Mouse (Mus musculus) cerebral cortex, adult 2 months (tissue): Measurements from ENCODE around the gene Osbp2.

ENCODE experiments used
- WGBS: fragments of 180-500 bp; shearing (Covaris S2); methylation state at CpG from one replicate; pipeline ENCODE4 v1.1.7; 2018; 5-methylcytosine and 5-hydroxymethylcytosine counted together

Gene Osbp2

GRCm38 (mm10) chr11:3754685-3755084 is 109.0 kb downstream of the Osbp2 start:
- WGBS, result 56% methylated on average over 7 of the region's 7 CpGs

DNA sequence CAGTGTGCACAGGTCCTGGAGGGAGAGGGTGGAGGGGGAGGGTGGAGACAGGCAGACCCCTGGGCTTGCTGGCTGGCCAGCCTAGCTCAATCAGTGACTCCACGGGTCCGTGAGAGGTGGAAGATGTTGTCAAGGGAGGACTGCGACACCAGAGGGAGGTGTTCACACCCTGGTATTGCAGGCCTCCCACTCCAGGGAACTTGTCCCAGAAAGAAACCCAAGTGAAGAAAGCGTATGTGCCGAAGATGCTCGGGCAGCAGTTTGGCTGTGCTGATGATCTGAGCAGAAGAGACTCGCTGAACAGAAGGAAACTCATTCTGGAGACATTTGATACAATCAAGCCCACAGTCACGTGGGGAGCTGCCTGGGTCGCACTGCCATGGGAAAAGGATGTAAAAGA is 109.8 kb downstream of the Osbp2 start:
- 37% methylated on average over 9 of the region's 9 CpGs for WGBS

DNA sequence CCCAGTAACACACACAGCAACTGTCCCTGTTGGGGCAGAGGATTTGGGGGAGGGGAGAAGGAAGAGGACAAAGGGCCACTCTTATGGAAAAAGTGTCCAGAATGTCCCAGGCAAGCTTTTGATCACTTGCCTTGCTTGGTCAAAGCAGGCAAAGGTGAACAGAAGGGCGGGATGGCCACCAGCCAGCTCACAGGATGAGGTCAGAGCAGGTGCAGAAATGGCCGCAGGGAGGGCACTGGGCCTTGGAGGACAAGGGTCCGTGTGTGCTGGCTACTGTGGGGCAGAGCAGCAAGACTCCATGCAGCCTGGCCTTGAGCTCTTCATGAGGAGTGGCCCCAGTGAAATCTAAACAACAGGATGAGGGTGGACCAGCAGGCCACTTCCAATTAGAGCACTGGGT is 110.9 kb downstream of the Osbp2 start:
- 61% methylated on average over 3 of the region's 3 CpGs for WGBS

- WGBS, result 38% methylated on average over 7 of the region's 7 CpGs
Measured at GRCm38 (mm10) chr11:3749831-3750230, 113.9 kb downstream of the Osbp2 start.

- WGBS, result 44% methylated on average over 8 of the region's 8 CpGs
Measured at GRCm38 (mm10) chr11:3742449-3742848, 121.3 kb downstream of the Osbp2 start.

GRCm38 (mm10) chr11:3741183-3741582 is 122.5 kb downstream of the Osbp2 start:
- WGBS, result 56% methylated on average over 12 of the region's 12 CpGs

DNA sequence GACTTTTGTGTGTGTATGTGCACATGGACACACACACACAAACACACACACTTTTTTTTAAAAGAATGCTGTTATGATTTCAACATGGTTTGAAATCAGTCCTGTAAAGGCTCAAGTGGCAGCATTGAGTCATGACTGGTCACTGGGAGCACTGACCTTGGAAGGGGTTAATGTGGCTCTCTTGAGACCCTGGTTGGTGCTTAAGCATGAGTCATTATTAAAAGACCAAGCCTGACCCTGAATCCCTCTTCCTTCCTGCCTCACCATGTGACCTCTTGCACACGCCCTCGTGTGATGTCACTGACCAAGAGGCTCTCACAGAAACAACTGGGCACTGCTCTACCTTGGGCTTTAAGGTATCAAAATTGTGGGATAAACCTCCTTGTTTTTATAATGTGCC is 124.9 kb downstream of the Osbp2 start:
- 79% methylated on average over 2 of the region's 2 CpGs for WGBS

- WGBS, result 50% methylated on average over 11 of the region's 11 CpGs
Measured at GRCm38 (mm10) chr11:3735715-3736114, 128.0 kb downstream of the Osbp2 start.

DNA sequence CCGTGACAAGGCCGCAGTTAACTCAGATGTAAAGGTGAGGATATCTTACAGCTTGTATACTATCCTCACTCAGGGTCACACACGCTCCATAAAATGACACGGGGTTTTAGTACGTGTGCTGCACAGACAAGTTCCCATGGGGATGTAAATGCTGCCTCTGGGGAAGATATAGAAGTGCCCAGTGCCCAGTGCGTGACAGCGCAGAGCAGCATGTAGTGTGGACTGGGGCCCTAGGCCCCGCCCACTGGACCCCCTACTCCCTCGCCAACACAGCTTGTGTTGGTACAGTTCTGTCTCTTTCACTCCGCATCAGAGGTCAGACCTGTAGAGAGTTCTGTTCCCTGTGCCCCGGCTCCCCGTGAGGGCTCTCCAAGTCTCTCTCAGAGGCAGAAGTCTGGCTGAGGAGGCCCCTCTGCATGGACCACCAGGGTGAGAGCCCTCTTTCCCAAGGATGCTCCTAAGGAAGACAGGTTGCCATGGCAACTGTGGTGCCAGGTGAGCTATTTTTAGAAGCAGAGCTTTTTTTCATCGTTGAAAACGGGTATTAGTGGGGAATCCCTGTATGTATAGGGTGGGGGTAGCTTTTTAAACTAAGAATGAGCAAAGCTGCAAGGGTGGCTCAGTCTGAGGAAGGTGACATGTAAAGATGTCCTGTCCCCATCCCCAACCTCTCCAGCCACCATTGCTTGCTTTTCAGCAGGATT is 129.6 kb downstream of the Osbp2 start:
- WGBS, result 68% methylated on average over 14 of the region's 14 CpGs

GRCm38 (mm10) chr11:3731469-3731868 is 132.2 kb downstream of the Osbp2 start:
- WGBS, result 67% methylated on average over 4 of the region's 4 CpGs

- 53% methylated on average over 9 of the region's 9 CpGs for WGBS
Measured at GRCm38 (mm10) chr11:3727438-3728105, 136.1 kb downstream of the Osbp2 start.

GRCm38 (mm10) chr11:3725331-3726054 is 138.2 kb downstream of the Osbp2 start:
- 36% methylated on average over 10 of the region's 10 CpGs for WGBS

DNA sequence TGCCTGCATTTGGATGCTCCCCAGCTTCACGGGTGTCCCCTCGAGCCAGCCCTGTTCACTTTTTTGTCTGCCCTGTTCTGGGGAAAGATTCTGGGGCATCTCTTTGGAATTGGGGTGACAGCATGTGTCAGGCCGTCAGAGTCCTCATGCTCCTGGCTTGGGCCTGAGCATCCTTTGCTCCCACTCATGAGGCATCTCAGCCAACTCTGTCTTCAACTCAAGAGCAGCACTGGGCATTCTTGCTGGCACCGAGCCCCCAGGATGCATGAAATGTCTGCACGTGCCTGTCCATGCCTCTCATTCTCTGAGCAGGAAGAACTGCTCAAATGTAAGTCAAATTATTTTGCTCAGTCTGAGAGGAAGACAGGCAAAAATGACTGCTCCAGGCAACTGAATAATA is 139.0 kb downstream of the Osbp2 start:
- WGBS, result 37% methylated on average over 5 of the region's 5 CpGs

DNA sequence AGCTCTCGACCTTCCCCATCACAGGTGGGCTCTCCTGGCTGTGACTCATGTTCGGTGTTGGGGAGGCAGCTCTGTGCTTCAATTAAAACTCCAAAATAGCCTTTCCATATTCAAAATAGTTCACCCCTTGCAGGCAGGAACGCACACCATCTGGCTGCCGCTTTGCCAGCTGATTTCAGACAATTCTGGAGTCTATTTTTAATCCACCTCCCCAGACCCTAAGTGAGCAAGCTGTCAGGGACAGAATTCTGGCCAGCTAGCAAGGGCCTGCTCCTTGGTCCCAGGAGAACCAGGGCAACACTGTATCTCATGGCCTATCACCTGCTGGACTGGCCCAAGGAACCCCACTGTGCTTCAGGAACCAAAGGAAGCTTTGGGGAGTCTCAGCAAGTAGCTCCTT is 139.8 kb downstream of the Osbp2 start:
- WGBS, result 32% methylated on average over 4 of the region's 4 CpGs

- 56% methylated on average over 3 of the region's 3 CpGs for WGBS
Measured at GRCm38 (mm10) chr11:3722861-3723260, 140.8 kb downstream of the Osbp2 start.

- 59% methylated on average over 3 of the region's 3 CpGs for WGBS
Measured at GRCm38 (mm10) chr11:3722036-3722435, 141.7 kb downstream of the Osbp2 start.

DNA sequence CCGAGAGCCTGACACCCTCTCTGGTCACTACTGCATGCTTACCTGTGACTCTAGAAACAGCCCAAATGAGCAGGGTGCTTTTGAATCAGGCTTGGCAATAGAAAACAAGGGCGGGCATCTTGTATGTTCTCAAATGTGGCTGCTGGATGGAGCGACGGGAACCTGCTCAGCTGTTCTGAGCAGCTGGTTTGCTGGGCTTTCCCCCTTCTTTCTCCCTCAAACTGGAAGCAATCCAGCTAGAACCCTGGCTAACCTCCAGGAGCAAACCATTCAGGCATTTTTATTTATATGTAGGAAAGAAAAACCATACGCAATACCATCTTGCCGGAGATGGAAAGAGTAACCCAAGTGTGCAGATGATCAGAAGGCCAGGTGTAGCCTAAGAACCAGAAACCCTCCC is 147.0 kb downstream of the Osbp2 start:
- WGBS, result 46% methylated on average over 6 of the region's 6 CpGs

DNA sequence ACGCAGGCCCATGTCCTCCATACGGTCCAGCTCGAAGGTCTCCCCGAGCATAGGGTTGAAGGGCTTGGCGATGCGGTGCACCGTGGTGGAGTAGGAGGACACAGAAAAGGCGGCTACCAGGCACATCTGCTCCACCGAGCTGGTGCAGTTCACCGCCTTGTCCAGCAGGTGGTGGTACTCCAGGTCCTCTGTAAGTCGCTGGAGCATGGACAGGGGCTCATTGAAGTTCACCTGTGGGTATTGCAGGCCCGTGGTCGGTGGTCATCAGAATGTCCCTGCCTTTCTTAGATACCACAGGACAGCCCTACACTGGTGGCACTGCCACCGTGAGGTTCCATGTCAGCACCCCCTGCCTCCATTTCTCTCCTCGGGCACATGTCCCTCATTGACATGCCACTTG is 149.2 kb downstream of the Osbp2 start:
- WGBS, result 28% methylated on average over 15 of the region's 15 CpGs

- 38% methylated on average over 14 of the region's 14 CpGs for WGBS
Measured at GRCm38 (mm10) chr11:3710203-3710602, 153.5 kb downstream of the Osbp2 start.

- 81% methylated on average over 8 of the region's 8 CpGs for WGBS
Measured at GRCm38 (mm10) chr11:3707057-3707456, 156.6 kb downstream of the Osbp2 start.

DNA sequence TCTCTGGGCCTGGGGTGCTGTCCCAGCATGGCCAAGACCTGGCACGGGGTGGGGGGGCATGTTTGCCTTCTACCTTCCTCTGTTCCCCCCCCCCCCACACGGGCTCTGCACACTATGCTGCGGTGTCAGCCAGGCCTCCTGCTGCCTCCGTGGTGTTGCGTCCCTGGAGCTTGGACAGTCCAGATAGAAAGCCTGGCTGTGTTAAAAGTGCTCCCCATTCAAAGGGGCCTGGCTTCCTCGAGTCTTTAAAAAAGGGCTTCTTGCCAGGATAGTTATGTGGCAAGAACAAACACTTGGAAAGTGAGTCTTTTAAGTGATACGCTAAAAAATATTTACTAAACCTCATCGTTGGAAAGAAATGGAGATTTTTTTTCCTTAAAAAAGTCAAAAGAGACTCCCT is 159.3 kb downstream of the Osbp2 start:
- 49% methylated on average over 8 of the region's 8 CpGs for WGBS

- 75% methylated on average over 7 of the region's 7 CpGs for WGBS
Measured at GRCm38 (mm10) chr11:3703089-3703992, 160.4 kb downstream of the Osbp2 start.
